Mouse (Mus musculus): ENCODE data around the gene Gna13. TPM values are rescaled to one million over a fixed set of nuclear protein-coding genes. Genes with fewer than 3 reads are reported as not detected.

The Gna13 gene
- polyA plus RNA-seq, 1 experiment from 2014 or later = 22.4 TPM

DNA sequence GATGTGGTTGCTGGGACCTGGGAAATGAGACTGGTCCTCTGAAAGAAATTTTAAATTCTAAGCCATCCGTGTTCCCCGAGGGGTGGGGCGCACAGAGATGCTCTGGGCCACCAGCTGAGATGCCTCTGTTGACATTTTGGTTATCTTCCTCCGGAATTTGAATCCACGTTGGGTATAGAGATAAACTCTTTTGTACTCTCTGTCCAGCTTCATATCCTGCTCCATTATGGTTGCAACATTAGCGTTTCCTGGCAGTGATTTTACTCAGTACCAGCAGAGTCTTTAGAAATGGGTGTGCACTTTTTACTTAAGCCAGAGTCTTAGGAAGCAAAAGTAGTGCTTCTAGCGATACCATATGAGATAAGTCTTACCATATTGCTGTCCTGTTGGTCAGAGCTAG lies 15.4 kb downstream of the Gna13 start:
- H3K4me1 ChIP-seq = peaks cover 18% of the 10 kb centered on the region
- H3K9ac ChIP-seq = no peak overlapping the region
- no peaks in the 10 kb centered on the region for H3K27me3 ChIP-seq
- no peaks in the 10 kb centered on the region for H3K9me3 ChIP-seq
- H3K27ac ChIP-seq = no peak overlapping the region
- H3K4me3 ChIP-seq = no peak overlapping the region
- no peak overlapping the region for H3K4me2 ChIP-seq (replicated peaks)
- WGBS = 73% methylated on average over 7 of the region's 7 CpGs
- no peak for ATAC-seq (ENCODE audit: insufficient number of reproducible peaks, insufficient read depth, low FRiP score, low TSS enrichment)
- peaks cover 7% of the 10 kb centered on the region for H3K36me3 ChIP-seq

DNA sequence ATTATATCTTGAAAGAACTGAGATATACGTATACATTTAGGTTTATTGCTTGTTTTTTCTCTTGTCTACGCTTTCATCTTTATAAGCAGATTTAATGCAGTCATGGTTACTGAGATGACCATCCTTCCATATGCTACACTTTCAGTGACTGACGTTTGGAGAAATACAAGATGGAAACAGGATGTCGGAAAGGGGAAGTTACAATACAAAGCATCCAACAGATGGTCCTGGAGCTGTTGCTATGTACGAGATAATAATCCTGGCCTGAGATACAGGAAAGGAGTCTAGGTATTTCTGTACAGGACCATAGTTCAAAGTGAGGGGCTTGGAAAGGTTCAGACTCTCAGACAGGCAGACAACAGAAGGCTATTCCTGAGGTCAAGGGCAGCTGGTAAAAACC lies 18.0 kb downstream of the Gna13 start:
- Histone ChIP-seq H3K4me1 (peaks cover 18% of the 10 kb centered on the region), H3K27ac (no peak overlapping the region), H3K4me3 (no peak overlapping the region), H3K4me2 (replicated peaks) (no peak overlapping the region), H3K36me3 (no peaks in the 10 kb centered on the region), H3K27me3 (no peaks in the 10 kb centered on the region), H3K9ac (no peak overlapping the region), H3K9me3 (no peaks in the 10 kb centered on the region)
- no peak for ATAC-seq (ENCODE audit: insufficient number of reproducible peaks, insufficient read depth, low FRiP score, low TSS enrichment)
- WGBS = 79% methylated on average over 5 of the region's 5 CpGs

- Histone ChIP-seq H3K27ac (no peak overlapping the region), H3K27me3 (no peaks in the 10 kb centered on the region), H3K9ac (no peak overlapping the region), H3K4me2 (replicated peaks) (no peak overlapping the region), H3K4me3 (no peak overlapping the region), H3K36me3 (no peaks in the 10 kb centered on the region), H3K9me3 (no peaks in the 10 kb centered on the region), H3K4me1 (0 out of 2 replicates have a peak, but pooled peaks cover 5% of the 10 kb centered on the region)
- WGBS = 81% methylated on average over 8 of the region's 8 CpGs
- no peak for ATAC-seq (ENCODE audit: insufficient number of reproducible peaks, insufficient read depth, low FRiP score, low TSS enrichment)
Observed at GRCm38 (mm10) chr11:109385296-109385695, 22.7 kb downstream of the Gna13 start.

DNA sequence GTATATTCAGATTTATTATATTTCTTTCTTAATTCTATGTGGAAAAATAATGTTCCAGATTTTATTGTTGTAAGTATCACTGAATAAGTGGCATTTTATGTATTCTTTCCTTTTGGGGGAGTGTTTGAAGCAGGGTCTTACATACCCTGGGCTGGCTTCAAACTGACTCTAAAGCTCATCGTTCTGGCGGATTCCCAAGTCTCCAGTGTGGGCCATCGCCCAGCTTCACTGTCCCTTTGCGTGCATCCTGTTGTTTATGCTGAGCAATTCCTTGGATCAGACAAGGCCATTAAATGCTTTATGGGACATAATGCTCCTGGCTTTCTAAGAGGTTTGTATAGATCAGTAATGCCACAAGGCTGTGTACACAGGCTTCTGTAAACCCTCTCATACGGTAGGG lies 26.4 kb downstream of the Gna13 start:
- Histone ChIP-seq H3K27ac (no peak overlapping the region), H3K9me3 (no peaks in the 10 kb centered on the region), H3K4me3 (no peak overlapping the region), H3K36me3 (peaks cover 11% of the 10 kb centered on the region; the same call in 1 of the 2 replicates), H3K9ac (no peak overlapping the region), H3K27me3 (no peaks in the 10 kb centered on the region), H3K4me1 (0 out of 2 replicates have a peak, but pooled peaks cover 5% of the 10 kb centered on the region), H3K4me2 (replicated peaks) (no peak overlapping the region)
- ATAC-seq (ENCODE audit: insufficient number of reproducible peaks, insufficient read depth, low FRiP score, low TSS enrichment) = no peak
- 92% methylated on average over 5 of the region's 5 CpGs for WGBS

- no peaks in the 10 kb centered on the region for H3K9me3 ChIP-seq
- no peak overlapping the region for H3K4me3 ChIP-seq
- no peaks in the 10 kb centered on the region for H3K27me3 ChIP-seq
- no peak overlapping the region for H3K9ac ChIP-seq
- 76% methylated on average over 7 of the region's 7 CpGs for WGBS
- no peak overlapping the region for H3K4me2 ChIP-seq (replicated peaks)
- no peak overlapping the region for H3K27ac ChIP-seq
- peaks cover 19% of the 10 kb centered on the region for H3K36me3 ChIP-seq
- 0 out of 2 replicates have a peak, but pooled peaks cover 5% of the 10 kb centered on the region for H3K4me1 ChIP-seq
- no peak for ATAC-seq (ENCODE audit: insufficient number of reproducible peaks, insufficient read depth, low FRiP score, low TSS enrichment)
Observed at GRCm38 (mm10) chr11:109391200-109391599, 28.6 kb downstream of the Gna13 start.

- Histone ChIP-seq H3K27me3 (no peaks in the 10 kb centered on the region), H3K4me2 (replicated peaks) (no peak overlapping the region), H3K36me3 (peaks cover 25% of the 10 kb centered on the region), H3K4me1 (0 out of 2 replicates have a peak, but pooled peaks cover 5% of the 10 kb centered on the region), H3K4me3 (no peak overlapping the region), H3K9ac (no peak overlapping the region), H3K9me3 (no peaks in the 10 kb centered on the region), H3K27ac (no peak overlapping the region)
- no peak for ATAC-seq (ENCODE audit: insufficient number of reproducible peaks, insufficient read depth, low FRiP score, low TSS enrichment)
- 59% methylated on average over 7 of the region's 7 CpGs for WGBS
Observed at GRCm38 (mm10) chr11:109391760-109392159, 29.1 kb downstream of the Gna13 start.

- H3K9me3 ChIP-seq = no peaks in the 10 kb centered on the region
- peaks cover 33% of the 10 kb centered on the region for H3K36me3 ChIP-seq
- no peak overlapping the region for H3K4me2 ChIP-seq (replicated peaks)
- no peaks in the 10 kb centered on the region for H3K27me3 ChIP-seq
- 0 out of 2 replicates have a peak, but pooled peaks cover 5% of the 10 kb centered on the region for H3K4me1 ChIP-seq
- no peak for ATAC-seq (ENCODE audit: insufficient number of reproducible peaks, insufficient read depth, low FRiP score, low TSS enrichment)
- WGBS = 90% methylated on average over 9 of the region's 9 CpGs
- no peak overlapping the region for H3K4me3 ChIP-seq
- H3K27ac ChIP-seq = no peak overlapping the region
- no peak overlapping the region for H3K9ac ChIP-seq
Observed at GRCm38 (mm10) chr11:109392601-109393000, 30.0 kb downstream of the Gna13 start.

DNA sequence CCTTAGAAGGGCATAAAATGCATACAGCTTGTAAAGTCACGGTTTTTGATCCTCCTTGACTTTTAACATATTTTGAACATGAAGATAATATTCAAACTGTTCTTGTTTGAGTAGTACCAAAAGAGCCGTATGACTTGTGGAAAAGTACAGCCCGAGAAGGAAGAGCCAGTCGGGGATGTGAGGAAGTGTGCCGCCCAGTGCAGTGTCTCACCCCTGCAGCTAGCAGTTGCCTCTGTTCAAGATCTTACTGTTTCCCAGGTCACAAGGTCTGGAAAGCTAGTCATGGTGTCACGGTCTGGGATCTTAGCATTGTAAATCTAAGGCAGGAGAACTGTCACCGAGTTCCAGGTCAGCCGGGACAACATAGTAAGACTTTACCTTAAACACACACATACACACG lies 32.1 kb downstream of the Gna13 start:
- H3K36me3 ChIP-seq = peaks cover 44% of the 10 kb centered on the region

GRCm38 (mm10) chr11:109395291-109395690 lies 32.7 kb downstream of the Gna13 start:
- Histone ChIP-seq H3K4me3 (no peak overlapping the region), H3K27ac (no peak overlapping the region), H3K36me3 (peaks cover 44% of the 10 kb centered on the region), H3K9me3 (no peaks in the 10 kb centered on the region), H3K27me3 (no peaks in the 10 kb centered on the region), H3K9ac (no peak overlapping the region), H3K4me2 (replicated peaks) (no peak overlapping the region), H3K4me1 (no peaks in the 10 kb centered on the region)
- no peak for ATAC-seq (ENCODE audit: insufficient number of reproducible peaks, insufficient read depth, low FRiP score, low TSS enrichment)
- WGBS = 90% methylated on average over 9 of the region's 9 CpGs

More for the DNA sequence above, 32.1 kb downstream of the Gna13 start:
- Histone ChIP-seq H3K4me3 (no peak overlapping the region), H3K4me1 (no peaks in the 10 kb centered on the region), H3K9ac (no peak overlapping the region), H3K27me3 (no peaks in the 10 kb centered on the region), H3K4me2 (replicated peaks) (no peak overlapping the region), H3K27ac (no peak overlapping the region), H3K9me3 (no peaks in the 10 kb centered on the region)
- ATAC-seq (ENCODE audit: insufficient number of reproducible peaks, insufficient read depth, low FRiP score, low TSS enrichment) = no peak
- 90% methylated on average over 9 of the region's 9 CpGs for WGBS

- Histone ChIP-seq H3K36me3 (0 out of 2 replicates have a peak, but pooled peaks cover 1% of the 10 kb centered on the region), H3K9ac (no peak overlapping the region), H3K9me3 (no peaks in the 10 kb centered on the region), H3K4me3 (no peak overlapping the region), H3K27ac (no peak overlapping the region), H3K4me2 (replicated peaks) (no peak overlapping the region), H3K27me3 (no peaks in the 10 kb centered on the region), H3K4me1 (no peaks in the 10 kb centered on the region)
- 86% methylated on average over 5 of the region's 5 CpGs for WGBS
- ATAC-seq (ENCODE audit: insufficient number of reproducible peaks, insufficient read depth, low FRiP score, low TSS enrichment) = no peak
Observed at GRCm38 (mm10) chr11:109406431-109406830, 43.8 kb downstream of the Gna13 start.

- H3K27ac ChIP-seq = no peak overlapping the region
- H3K27me3 ChIP-seq = no peaks in the 10 kb centered on the region
- WGBS = 92% methylated on average over 15 of the region's 15 CpGs
- H3K4me1 ChIP-seq = no peaks in the 10 kb centered on the region
- H3K36me3 ChIP-seq = no peaks in the 10 kb centered on the region
- no peak for ATAC-seq (ENCODE audit: insufficient number of reproducible peaks, insufficient read depth, low FRiP score, low TSS enrichment)
- no peaks in the 10 kb centered on the region for H3K9me3 ChIP-seq
- no peak overlapping the region for H3K9ac ChIP-seq
- H3K4me3 ChIP-seq = no peak overlapping the region
- no peak overlapping the region for H3K4me2 ChIP-seq (replicated peaks)
Observed at GRCm38 (mm10) chr11:109410197-109410980, 47.8 kb downstream of the Gna13 start.

GRCm38 (mm10) chr11:109413617-109414016 lies 51.0 kb downstream of the Gna13 start, which contains the start of gene 9930022D16Rik:
Gene 9930022D16Rik, plus strand, starts transcription at chr11:109413917.
- Histone ChIP-seq H3K9ac (no peak within 1 kb of the TSS), H3K36me3 (no peaks in the 10 kb centered on the region), H3K9me3 (no peaks in the 10 kb centered on the region), H3K27ac (no peak within 1 kb of the TSS), H3K27me3 (no peaks in the 10 kb centered on the region), H3K4me1 (no peaks in the 10 kb centered on the region), H3K4me2 (replicated peaks) (no peak within 1 kb of the TSS), H3K4me3 (no peak within 1 kb of the TSS)
- no peak for ATAC-seq (ENCODE audit: insufficient number of reproducible peaks, insufficient read depth, low FRiP score, low TSS enrichment)
- WGBS = 83% methylated on average over 6 of the region's 6 CpGs
